Comparison of ENCODE assay signal across 8 mouse cellular contexts in the genomic region with DNA sequence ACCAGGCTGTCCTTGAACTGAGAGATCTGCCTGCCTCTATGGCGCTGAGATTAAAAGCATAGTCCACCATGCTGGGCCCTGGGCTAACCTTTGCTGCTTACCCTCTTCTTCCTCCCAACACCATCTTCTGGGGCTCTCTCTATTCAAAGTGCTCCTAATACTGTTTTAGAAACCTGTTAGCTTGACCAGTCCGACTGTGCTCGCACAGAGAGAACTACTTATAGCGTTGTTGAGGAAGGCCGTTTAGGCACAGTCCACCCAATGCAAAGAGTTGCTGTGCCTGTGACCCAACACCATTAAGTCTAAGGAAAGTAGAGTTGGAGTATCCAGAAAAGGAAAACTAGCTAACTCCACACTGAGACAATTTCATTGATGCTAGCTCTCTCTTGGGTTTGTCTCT. TPM values are rescaled to one million over a fixed set of nuclear protein-coding genes. Genes with fewer than 3 reads are reported as not detected.
DNase-seq lines count a peak whose midpoint lies in the region; ATAC-seq and TF ChIP-seq lines count a peak whose summit lies in the region.

No protein-coding gene starts in this region.

- no peak overlapping the region for H3K4me3 ChIP-seq in left cerebral cortex, adult 2 months
- H3K4me3 ChIP-seq in embryonic fibroblast, embryonic 13.5 days (ENCODE audit: insufficient read depth, low read length) = no peak overlapping the region
- no peak overlapping the region for H3K4me3 ChIP-seq in midbrain, postnatal 0 days (ENCODE audit: low read depth, low read length)

- no peak for ATAC-seq in midbrain, postnatal 0 days (ENCODE audit: low FRiP score)

- H3K9me3 ChIP-seq in midbrain, postnatal 0 days (ENCODE audit: low read length) = no peaks in the 10 kb centered on the region

- 91% methylated on average over 5 of the region's 5 CpGs for WGBS in midbrain, postnatal 0 days

- intact Hi-C loops in left cerebral cortex, adult 2 months (cut with DNase I) = loop anchor here (5.0 kb wide), 1 partner anchor 119 kb away; a partner anchor contains a TSS
- intact Hi-C loops in left cerebral cortex, postnatal 10 days (cut with DNase I) = loop anchor here (5.0 kb wide), 1 partner anchor 76 kb away; no protein-coding TSS in a partner anchor

- H3K27me3 ChIP-seq in midbrain, postnatal 0 days (ENCODE audit: insufficient read depth, low read length) = no peaks in the 10 kb centered on the region

- no peaks in the 10 kb centered on the region for H3K36me3 ChIP-seq in midbrain, postnatal 0 days (ENCODE audit: insufficient read depth, low read length)

- no peak for DNase-seq in left cerebral cortex, adult 2 months (ENCODE audit: extremely low spot score in 1 of 2, low spot score in 2 of 2)
- DNase-seq in left cerebral cortex, postnatal 10 days (ENCODE audit: extremely low spot score in 1 of 2, low spot score in 2 of 2) = no peak
- DNase-seq in induced T-regulatory cell, adult 2 months (ENCODE audit: low read depth) = peak; percentile 35
- no peak for DNase-seq in midbrain, postnatal 0 days (ENCODE audit: low spot score)
- no peak for DNase-seq in adrenal gland, postnatal 10 days
- no peak for DNase-seq in layer of hippocampus, postnatal 10 days (ENCODE audit: low spot score in 2 of 2)
- DNase-seq in gastrocnemius, adult 18-20 months (ENCODE audit: low spot score) = no peak

- no peak for TF ChIP-seq CTCF in left cerebral cortex, adult 2 months (IDR thresholded peaks at IDR 0.05)
- TF ChIP-seq CTCF in embryonic fibroblast, embryonic 13.5 days (IDR thresholded peaks at IDR 0.05; ENCODE audit: borderline replicate concordance, insufficient read depth, low read length) = no peak
- no peak for TF ChIP-seq CTCF in midbrain, postnatal 0 days (IDR thresholded peaks at IDR 0.05)

- H3K4me1 ChIP-seq in embryonic fibroblast, embryonic 13.5 days (ENCODE audit: control insufficient read depth, insufficient read depth, low read length) = peaks cover 12% of the 10 kb centered on the region
- H3K4me1 ChIP-seq in midbrain, postnatal 0 days (ENCODE audit: insufficient read depth, low read length) = peaks cover 10% of the 10 kb centered on the region

- peak overlapping the region; percentile 63 for H3K27ac ChIP-seq in left cerebral cortex, adult 2 months
- peak overlapping the region; percentile 22 for H3K27ac ChIP-seq in embryonic fibroblast, embryonic 13.5 days (ENCODE audit: insufficient read depth, low read length)
- 0 out of 2 replicates have a peak overlapping the region, but pooled peaks have one; percentile 51 for H3K27ac ChIP-seq in midbrain, postnatal 0 days (ENCODE audit: low read depth, low read length)

- peak overlapping the region; percentile 92; the same call in 1 of the 2 replicates for H3K4me2 ChIP-seq in midbrain, postnatal 0 days (ENCODE audit: low read depth, low read length, poor library complexity, severe bottlenecking)

- TF ChIP-seq POLR2A in embryonic fibroblast, embryonic 13.5 days (IDR thresholded peaks at IDR 0.05; ENCODE audit: low read depth, low read length) = no peak

- no peak overlapping the region for H3K9ac ChIP-seq in midbrain, postnatal 0 days (replicated peaks; ENCODE audit: low read length, poor library complexity, severe bottlenecking)

RNA-seq across cellular contexts. Expression of a gene that starts 7.2 kb away (rescaled TPM):
- total RNA-seq in left cerebral cortex, adult 2 months (2021) = 100 to 1,000 TPM; 178 to 192 TPM
- total RNA-seq in left cerebral cortex, postnatal 10 days (2021) = 100 to 1,000 TPM; 162 to 177 TPM
- 77.7 and 83.8 TPM in 2 replicates for polyA plus RNA-seq in embryonic fibroblast, embryonic 13.5 days (2011; ENCODE audit: insufficient read length, low read depth, missing spikeins)
- 88.3 and 107 TPM in 2 replicates for total RNA-seq in midbrain, postnatal 0 days (2014; rRNA removed)
- polyA plus RNA-seq in midbrain, postnatal 0 days (2015; fragmentation: Nextera tagmentation; extraction: Ambion mirVana) = 22.3 and 25.8 TPM in 2 replicates
- total RNA-seq in adrenal gland, postnatal 10 days (2021) = 10 to 100 TPM; 79.4 to 88.6 TPM
- 100 to 1,000 TPM; 147 to 157 TPM for total RNA-seq in layer of hippocampus, postnatal 10 days (2021)
- 10 to 100 TPM; 50.5 to 56.4 TPM for total RNA-seq in gastrocnemius, adult 18-20 months (2021)

RNA-seq across cellular contexts. Expression of a gene that starts 13.0 kb away (rescaled TPM):
- total RNA-seq in left cerebral cortex, adult 2 months (2021) = 100 to 1,000 TPM in 1 of 2 experiments, 10 to 100 TPM in 1; 91.9 to 153 TPM
- 10 to 100 TPM; 63.3 to 70.5 TPM for total RNA-seq in left cerebral cortex, postnatal 10 days (2021)
- polyA plus RNA-seq in embryonic fibroblast, embryonic 13.5 days (2011; ENCODE audit: insufficient read length, low read depth, missing spikeins) = 18.7 and 23.7 TPM in 2 replicates
- 7.1 and 11.0 TPM in 2 replicates for total RNA-seq in midbrain, postnatal 0 days (2014; rRNA removed)
- 12.3 and 14.3 TPM in 2 replicates for polyA plus RNA-seq in midbrain, postnatal 0 days (2015; fragmentation: Nextera tagmentation; extraction: Ambion mirVana)
- total RNA-seq in adrenal gland, postnatal 10 days (2021) = 10 to 100 TPM; 15.1 to 59.6 TPM
- 10 to 100 TPM; 39.1 to 41.5 TPM for total RNA-seq in layer of hippocampus, postnatal 10 days (2021)
- 100 to 1,000 TPM in 1 of 2 experiments, 10 to 100 TPM in 1; 74.0 to 126 TPM for total RNA-seq in gastrocnemius, adult 18-20 months (2021)

RNA-seq across cellular contexts. Expression of a gene that starts 16.6 kb away (rescaled TPM):
- total RNA-seq in left cerebral cortex, adult 2 months (2021) = 10 to 100 TPM; 53.0 to 57.6 TPM
- 10 to 100 TPM; 52.3 to 55.8 TPM for total RNA-seq in left cerebral cortex, postnatal 10 days (2021)
- 29.7 and 36.7 TPM in 2 replicates for polyA plus RNA-seq in embryonic fibroblast, embryonic 13.5 days (2011; ENCODE audit: insufficient read length, low read depth, missing spikeins)
- 29.4 and 32.2 TPM in 2 replicates for total RNA-seq in midbrain, postnatal 0 days (2014; rRNA removed)
- polyA plus RNA-seq in midbrain, postnatal 0 days (2015; fragmentation: Nextera tagmentation; extraction: Ambion mirVana) = 34.0 and 39.7 TPM in 2 replicates
- total RNA-seq in adrenal gland, postnatal 10 days (2021) = 10 to 100 TPM; 31.9 to 35.7 TPM
- total RNA-seq in layer of hippocampus, postnatal 10 days (2021) = 10 to 100 TPM; 65.8 to 66.3 TPM
- total RNA-seq in gastrocnemius, adult 18-20 months (2021) = 10 to 100 TPM; 14.0 to 15.6 TPM

RNA-seq across cellular contexts. Expression of a gene that starts 47.7 kb away (rescaled TPM):
- 100 to 1,000 TPM; 730 to 768 TPM for total RNA-seq in left cerebral cortex, adult 2 months (2021)
- 1,000 to 10,000 TPM; 1,115 to 1,123 TPM for total RNA-seq in left cerebral cortex, postnatal 10 days (2021)
- 66.0 and 83.9 TPM in 2 replicates for polyA plus RNA-seq in embryonic fibroblast, embryonic 13.5 days (2011; ENCODE audit: insufficient read length, low read depth, missing spikeins)
- 774 and 843 TPM in 2 replicates for total RNA-seq in midbrain, postnatal 0 days (2014; rRNA removed)
- polyA plus RNA-seq in midbrain, postnatal 0 days (2015; fragmentation: Nextera tagmentation; extraction: Ambion mirVana) = 165 and 182 TPM in 2 replicates
- total RNA-seq in adrenal gland, postnatal 10 days (2021) = 100 to 1,000 TPM; 135 to 184 TPM
- 1,000 to 10,000 TPM; 1,331 to 1,411 TPM for total RNA-seq in layer of hippocampus, postnatal 10 days (2021)
- total RNA-seq in gastrocnemius, adult 18-20 months (2021) = 10 to 100 TPM; 78.3 to 85.2 TPM

RNA-seq across cellular contexts. Expression of a gene that starts 48.4 kb away (rescaled TPM):
- total RNA-seq in left cerebral cortex, adult 2 months (2021) = 100 to 1,000 TPM; 144 to 153 TPM
- 100 to 1,000 TPM; 121 to 122 TPM for total RNA-seq in left cerebral cortex, postnatal 10 days (2021)
- 1.6 and 2.0 TPM in 2 replicates for polyA plus RNA-seq in embryonic fibroblast, embryonic 13.5 days (2011; ENCODE audit: insufficient read length, low read depth, missing spikeins)
- 39.0 and 40.8 TPM in 2 replicates for total RNA-seq in midbrain, postnatal 0 days (2014; rRNA removed)
- 10.9 and 11.4 TPM in 2 replicates for polyA plus RNA-seq in midbrain, postnatal 0 days (2015; fragmentation: Nextera tagmentation; extraction: Ambion mirVana)
- total RNA-seq in adrenal gland, postnatal 10 days (2021) = 1 to 10 TPM in 1 of 2 experiments, under 1 TPM in 1; 0.93 to 1.6 TPM
- 100 to 1,000 TPM; 148 to 154 TPM for total RNA-seq in layer of hippocampus, postnatal 10 days (2021)
- total RNA-seq in gastrocnemius, adult 18-20 months (2021) = under 1 TPM; 0.09 to 0.14 TPM
